Comparison of ENCODE assay signal across 9 mouse cellular contexts in genomic region chr1:170844380-170844779, GRCm38 (mm10). TPM values are rescaled to one million over a fixed set of nuclear protein-coding genes. Genes with fewer than 3 reads are reported as not detected.
DNase-seq lines count a peak whose midpoint lies in the region; TF ChIP-seq lines count a peak whose summit lies in the region.
"Had no signal": no experiment of that assay in that cellular context is flagged by ENCODE, and none has a peak within 500 bp of the region (broad histone marks: within the 10 kb centered on the region; RNA-seq: fewer than 3 reads in every experiment).

No protein-coding gene starts in this region.

- H3K27ac ChIP-seq in bone marrow macrophage, adult 2 months (ENCODE audit: insufficient read depth, low read depth, low read length) = no peak overlapping the region
- H3K27ac ChIP-seq: limb, embryonic 15.5 days had no signal

- H3K4me1 ChIP-seq in bone marrow macrophage, adult 2 months (ENCODE audit: control insufficient read depth, insufficient read depth, low read length) = peaks cover 22% of the 10 kb centered on the region
- H3K4me1 ChIP-seq: limb, embryonic 15.5 days had no signal

- no peak overlapping the region for H3K4me3 ChIP-seq in bone marrow macrophage, adult 2 months (ENCODE audit: insufficient read depth, low read length)
- H3K4me3 ChIP-seq: limb, embryonic 15.5 days had no signal

- intact Hi-C loops in left cerebral cortex, postnatal 4 days (cut with DNase I) = loop anchor here (5.0 kb wide), 1 partner anchor 552 kb away; no protein-coding TSS in a partner anchor

- no peak for TF ChIP-seq POLR2A in bone marrow macrophage, adult 2 months (IDR thresholded peaks at IDR 0.05; ENCODE audit: borderline replicate concordance, low read depth, low read length)

- TF ChIP-seq CTCF in bone marrow macrophage, adult 2 months (IDR thresholded peaks at IDR 0.05; ENCODE audit: low read depth, low read length) = peak; percentile 53; the same call in 1 of the 2 replicates

- peak; percentile 24 to 38 for DNase-seq in cerebellum, postnatal 10 days
- no peak for DNase-seq in cerebellum, adult 11 months
- peak; percentile 6 for DNase-seq in left cerebral cortex, postnatal 4 days
- DNase-seq in left cerebral cortex, adult 18-20 months (ENCODE audit: low spot score in 2 of 2) = no peak
- DNase-seq in lung, postnatal 10 days = peak; percentile 29
- DNase-seq in right cerebral cortex, postnatal 4 days = no peak
- no peak for DNase-seq in urinary bladder, postnatal 10 days (ENCODE audit: low spot score)

RNA-seq across cellular contexts. Expression of gene Atf6, which starts 23.2 kb away (rescaled TPM):
- 10 to 100 TPM; 14.1 to 14.8 TPM for total RNA-seq in left cerebral cortex, postnatal 4 days (2021)
- 10 to 100 TPM; 47.1 to 50.7 TPM for total RNA-seq in left cerebral cortex, adult 18-20 months (2021)
- polyA plus RNA-seq in bone marrow macrophage, adult 2 months (2012; ENCODE audit: insufficient read depth, insufficient read length, missing spikeins) = 36.4 and 43.1 TPM in 2 replicates

RNA-seq across cellular contexts. Expression of gene Gm26620, which starts 40.5 kb away (rescaled TPM):
- 1 to 10 TPM in 1 of 2 experiments, not detected in 1; 1.3 TPM for total RNA-seq in left cerebral cortex, postnatal 4 days (2021)
- under 1 TPM; 0.45 to 0.79 TPM for total RNA-seq in left cerebral cortex, adult 18-20 months (2021)
- not detected in 2 replicates for polyA plus RNA-seq in bone marrow macrophage, adult 2 months (2012; ENCODE audit: insufficient read depth, insufficient read length, missing spikeins)

RNA-seq across cellular contexts. Expression of gene Dusp12, which starts 41.0 kb away (rescaled TPM):
- total RNA-seq in left cerebral cortex, postnatal 4 days (2021) = 10 to 100 TPM; 24.4 to 24.8 TPM
- 10 to 100 TPM; 15.1 to 16.7 TPM for total RNA-seq in left cerebral cortex, adult 18-20 months (2021)
- 11.2 and 16.8 TPM in 2 replicates for polyA plus RNA-seq in bone marrow macrophage, adult 2 months (2012; ENCODE audit: insufficient read depth, insufficient read length, missing spikeins)

Comparison
In these comparisons a context has a peak if more than half of its experiments do, and no peak if none do; other contexts are left out.
1. DNase-seq: peak in cerebellum, postnatal 10 days (2 of 2), left cerebral cortex, postnatal 4 days (single experiment) and lung, postnatal 10 days (single experiment); none in cerebellum, adult 11 months (single experiment), left cerebral cortex, adult 18-20 months (0 of 2), right cerebral cortex, postnatal 4 days (single experiment) and urinary bladder, postnatal 10 days (single experiment).